Mouse (Mus musculus) layer of hippocampus, adult 18-20 months (tissue): ENCODE results near the gene Vmn1r57. TPM values are rescaled to one million over a fixed set of nuclear protein-coding genes. Genes with fewer than 3 reads are reported as not detected.
"Not testable (repeated sequence)": the region's sequence is repeated elsewhere in the genome, so short reads cannot be mapped to it uniquely, and the experiment has no call there.

Experiments
- DNase-seq, 2 experiments: peaks; one replicate each; pipeline ENCODE4 v3.0.0; 2022; ENCODE audit warnings: low spot score in 2 of 2
- long read RNA-seq: library from polyadenylated mRNA; stranded (forward); transcript quantifications from one replicate; pipeline ENCODE4 v2.0.0, GENCODE M21; 2021
- total RNA-seq, 2 experiments: library from RNA; stranded (reverse); gene quantifications; 2 replicates each; pipeline ENCODE4 v1.2.3; 2021

Vmn1r57 gene
- not detected for total RNA-seq
- long read RNA-seq, result 0 reads

GRCm38 (mm10) chr7:5218193-5218592 lies at the start of gene Vmn1r57:
Gene Vmn1r57, plus strand, starts transcription at chr7:5218493.
- DNase-seq, result not testable (repeated sequence)

- DNase-seq, result not testable (repeated sequence)
Measured at GRCm38 (mm10) chr7:5196647-5197046, 21.6 kb upstream of the Vmn1r57 start, which contains the start of gene Vmn1r56. Gene Vmn1r56, minus strand, starts transcription at chr7:5196747.

GRCm38 (mm10) chr7:5263051-5263450 lies 44.8 kb downstream of the Vmn1r57 start:
- DNase-seq, result no peak

Other genes starting within 250 kb of the Vmn1r57 start
- 1 to 10 TPM in 1 of 2 experiments, under 1 TPM in 1; 0.62 to 1.0 TPM for gene Sbk3, start 247.3 kb upstream of the Vmn1r57 start, total RNA-seq
- gene Zfp579, start 222.3 kb upstream of the Vmn1r57 start, total RNA-seq, result 10 to 100 TPM; 27.2 to 34.9 TPM
- 1 to 10 TPM; 8.4 TPM for gene Zfp524, start 204.1 kb upstream of the Vmn1r57 start, total RNA-seq
- 10 to 100 TPM; 20.8 to 24.5 TPM for gene Fiz1, start 203.8 kb upstream of the Vmn1r57 start, total RNA-seq
- not detected for gene Gm44973, start 203.0 kb upstream of the Vmn1r57 start, total RNA-seq
- gene Zfp865, start 198.1 kb upstream of the Vmn1r57 start, total RNA-seq, result 10 to 100 TPM; 35.9 TPM
- 10 to 100 TPM; 60.6 to 68.5 TPM for gene Ccdc106, start 197.9 kb upstream of the Vmn1r57 start, total RNA-seq
- gene 4632433K11Rik, start 184.4 kb upstream of the Vmn1r57 start, total RNA-seq, result under 1 TPM in 1 of 2 experiments, not detected in 1; 0.45 TPM
- gene Zfp784, start 180.0 kb upstream of the Vmn1r57 start, total RNA-seq, result 1 to 10 TPM; 4.3 to 5.1 TPM
- gene Zfp580, start 167.0 kb upstream of the Vmn1r57 start, total RNA-seq, result 10 to 100 TPM; 28.7 to 31.7 TPM
- 100 to 1,000 TPM; 181 TPM for gene U2af2, start 156.3 kb upstream of the Vmn1r57 start, total RNA-seq
- gene Epn1, start 138.3 kb upstream of the Vmn1r57 start, total RNA-seq, result 100 to 1,000 TPM; 558 to 565 TPM
- gene Rfpl4, start 101.5 kb upstream of the Vmn1r57 start, total RNA-seq, result not detected
- not detected for gene Rasl2-9, start 92.5 kb upstream of the Vmn1r57 start, total RNA-seq
- gene Vmn1r55, start 68.8 kb upstream of the Vmn1r57 start, total RNA-seq, result not detected
- not detected for gene Vmn1r56, start 21.7 kb upstream of the Vmn1r57 start, total RNA-seq
- gene Gm5065, start 132.0 kb downstream of the Vmn1r57 start, total RNA-seq, result not detected
- gene Nlrp2, start 132.5 kb downstream of the Vmn1r57 start, total RNA-seq, result not detected
- not detected for gene Vmn1r58, start 194.9 kb downstream of the Vmn1r57 start, total RNA-seq
- not detected for gene Vmn1r59, start 238.3 kb downstream of the Vmn1r57 start, total RNA-seq